Mouse (Mus musculus) 416B (cell line): ENCODE results near the gene Prdx4.
"Not testable (repeated sequence)": the region's sequence is repeated elsewhere in the genome, so short reads cannot be mapped to it uniquely, and the experiment has no call there.

Source experiments
- DNase-seq: peaks from one replicate; pipeline ENCODE4 v3.0.0; 2011; ENCODE audit warnings: low read depth

Prdx4 gene

GRCm38 (mm10) chrX:155340654-155341053, at the start of gene Prdx4:
Gene Prdx4, minus strand, starts transcription at chrX:155340754.
- DNase-seq = no peak

GRCm38 (mm10) chrX:155376538-155376937, 36.0 kb upstream of the Prdx4 start:
- peak; percentile 52 for DNase-seq

- peak; percentile 37 for DNase-seq
These were observed 34.9 kb upstream of the Prdx4 start for GRCm38 (mm10) chrX:155375458-155375857.

- DNase-seq = not testable (repeated sequence)
These were observed 29.6 kb upstream of the Prdx4 start for GRCm38 (mm10) chrX:155370110-155370509.

- no peak for DNase-seq
These were observed 24.5 kb upstream of the Prdx4 start for GRCm38 (mm10) chrX:155365095-155365494.

- no peak for DNase-seq
These were observed 5.7 kb upstream of the Prdx4 start for GRCm38 (mm10) chrX:155346249-155346648.

- peak; percentile 80 for DNase-seq
These were observed 2.4 kb downstream of the Prdx4 start for GRCm38 (mm10) chrX:155337905-155338721.

GRCm38 (mm10) chrX:155337567-155337904, 3.0 kb downstream of the Prdx4 start:
- no peak for DNase-seq

GRCm38 (mm10) chrX:155318005-155318404, 22.5 kb downstream of the Prdx4 start:
- peak; percentile 55 for DNase-seq

- DNase-seq = peak; percentile 42
These were observed 34.2 kb downstream of the Prdx4 start for GRCm38 (mm10) chrX:155306390-155306789.

GRCm38 (mm10) chrX:155280427-155281044, 60.0 kb downstream of the Prdx4 start:
- peak; percentile 66 for DNase-seq

GRCm38 (mm10) chrX:155278483-155278882, 62.1 kb downstream of the Prdx4 start:
- peak; percentile 63 for DNase-seq
